Mouse (Mus musculus): ENCODE measurements around the gene Rasgrp4. TPM values are rescaled to one million over a fixed set of nuclear protein-coding genes. Genes with fewer than 3 reads are reported as not detected.
"Not testable (repeated sequence)": the region's sequence is repeated elsewhere in the genome, so short reads cannot be mapped to it uniquely, and the experiment has no call there.

Gene Rasgrp4
- polyA plus RNA-seq, 1 experiment from 2014 or later = 0.70 TPM

GRCm38 (mm10) chr7:29170755-29171561 lies 36.3 kb downstream of the Rasgrp4 start:
- Histone ChIP-seq H3K36me3 (peaks cover 40% of the 10 kb centered on the region), H3K9me3 (replicated peaks) (no peaks in the 10 kb centered on the region), H3K27ac (peak overlapping the region; percentile 69), H3K4me1 (peaks cover 53% of the 10 kb centered on the region), H3K27me3 (ENCODE audit: low read depth, poor library complexity, severe bottlenecking) (peaks cover 78% of the 10 kb centered on the region), H3K4me3 (peak overlapping the region; percentile 85)
- DNase-seq (ENCODE audit: low spot score) = peak; percentile 49
- 2% methylated on average over 43 of the region's 43 CpGs for WGBS

- Histone ChIP-seq H3K4me3 (peak overlapping the region; percentile 85), H3K36me3 (peaks cover 44% of the 10 kb centered on the region), H3K27me3 (ENCODE audit: low read depth, poor library complexity, severe bottlenecking) (peaks cover 72% of the 10 kb centered on the region), H3K4me1 (peaks cover 53% of the 10 kb centered on the region), H3K27ac (peak overlapping the region; percentile 69), H3K9me3 (replicated peaks) (no peaks in the 10 kb centered on the region)
- DNase-seq (ENCODE audit: low spot score) = no peak
- WGBS = 6% methylated on average over 34 of the region's 34 CpGs
Observed at GRCm38 (mm10) chr7:29171562-29172097, 37.0 kb downstream of the Rasgrp4 start.

DNA sequence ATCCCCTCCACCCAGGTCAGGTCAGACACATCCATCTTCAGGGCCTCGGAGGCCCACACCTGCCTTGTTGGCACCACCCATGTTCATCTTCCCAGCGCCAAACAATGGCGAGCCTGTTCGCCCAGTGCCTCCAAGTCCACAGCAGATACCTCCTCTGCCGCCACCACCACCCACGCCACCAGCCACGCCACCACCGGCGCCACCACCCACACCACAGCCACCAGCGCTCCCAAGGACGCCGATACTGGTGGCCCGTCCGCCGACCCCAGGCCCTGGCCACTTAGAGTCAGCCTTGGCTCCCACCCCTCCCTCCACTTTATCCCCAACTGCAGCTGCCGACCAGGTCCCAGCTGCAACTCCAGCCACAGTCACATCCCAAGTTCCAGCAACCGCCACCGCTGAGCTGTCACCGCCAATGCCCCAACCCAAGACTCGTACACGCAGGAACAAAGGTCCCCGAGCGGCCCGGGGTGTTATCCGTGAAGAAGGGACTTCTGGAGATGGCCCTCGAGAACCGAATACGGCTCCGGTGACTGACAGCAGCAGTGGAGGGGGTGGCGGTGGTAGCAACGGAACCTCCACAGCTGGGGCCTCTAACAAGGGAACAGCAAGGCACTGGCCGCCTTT lies 37.9 kb downstream of the Rasgrp4 start:
- peaks cover 52% of the 10 kb centered on the region for H3K4me1 ChIP-seq
- H3K9me3 ChIP-seq (replicated peaks) = no peaks in the 10 kb centered on the region
- peaks cover 51% of the 10 kb centered on the region for H3K36me3 ChIP-seq
- peaks cover 65% of the 10 kb centered on the region for H3K27me3 ChIP-seq (ENCODE audit: low read depth, poor library complexity, severe bottlenecking)
- peak overlapping the region; percentile 85 for H3K4me3 ChIP-seq
- no peak for DNase-seq (ENCODE audit: low spot score)
- WGBS = 28% methylated on average over 32 of the region's 32 CpGs
- H3K27ac ChIP-seq = no peak overlapping the region

GRCm38 (mm10) chr7:29178106-29178505 lies 43.5 kb downstream of the Rasgrp4 start:
- WGBS = 93% methylated on average over 4 of the region's 4 CpGs
- DNase-seq (ENCODE audit: low spot score) = no peak
- Histone ChIP-seq H3K36me3 (peaks cover 56% of the 10 kb centered on the region), H3K27me3 (ENCODE audit: low read depth, poor library complexity, severe bottlenecking) (peaks cover 21% of the 10 kb centered on the region), H3K9me3 (replicated peaks) (no peaks in the 10 kb centered on the region), H3K4me1 (peaks cover 13% of the 10 kb centered on the region), H3K4me3 (0 out of 2 replicates have a peak overlapping the region, but pooled peaks have one; percentile 9), H3K27ac (no peak overlapping the region)

DNA sequence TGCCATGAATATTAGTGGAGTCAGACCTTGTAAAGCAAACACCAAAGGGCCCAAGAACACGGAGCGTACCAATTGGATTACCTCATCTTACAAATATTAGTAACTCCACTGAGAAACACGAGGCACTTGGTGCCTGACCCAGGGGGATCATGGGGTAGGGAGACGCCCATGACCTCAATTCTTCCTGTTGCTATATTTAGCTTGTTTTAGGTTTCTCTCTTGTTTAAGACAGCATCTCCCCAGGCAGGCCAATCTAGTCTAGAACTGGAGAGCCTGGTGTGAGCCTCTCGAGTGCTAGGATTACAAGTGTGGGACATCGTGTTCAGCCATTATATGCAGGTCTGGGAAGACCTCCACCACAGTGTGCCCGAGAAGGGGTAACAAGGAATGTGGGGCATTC lies 44.7 kb downstream of the Rasgrp4 start:
- Histone ChIP-seq H3K36me3 (peaks cover 44% of the 10 kb centered on the region), H3K4me3 (peak overlapping the region; percentile 71), H3K4me1 (peaks cover 13% of the 10 kb centered on the region), H3K27ac (no peak overlapping the region), H3K9me3 (replicated peaks) (no peaks in the 10 kb centered on the region), H3K27me3 (ENCODE audit: low read depth, poor library complexity, severe bottlenecking) (peaks cover 8% of the 10 kb centered on the region)
- no peak for DNase-seq (ENCODE audit: low spot score)
- 70% methylated on average over 7 of the region's 7 CpGs for WGBS

DNA sequence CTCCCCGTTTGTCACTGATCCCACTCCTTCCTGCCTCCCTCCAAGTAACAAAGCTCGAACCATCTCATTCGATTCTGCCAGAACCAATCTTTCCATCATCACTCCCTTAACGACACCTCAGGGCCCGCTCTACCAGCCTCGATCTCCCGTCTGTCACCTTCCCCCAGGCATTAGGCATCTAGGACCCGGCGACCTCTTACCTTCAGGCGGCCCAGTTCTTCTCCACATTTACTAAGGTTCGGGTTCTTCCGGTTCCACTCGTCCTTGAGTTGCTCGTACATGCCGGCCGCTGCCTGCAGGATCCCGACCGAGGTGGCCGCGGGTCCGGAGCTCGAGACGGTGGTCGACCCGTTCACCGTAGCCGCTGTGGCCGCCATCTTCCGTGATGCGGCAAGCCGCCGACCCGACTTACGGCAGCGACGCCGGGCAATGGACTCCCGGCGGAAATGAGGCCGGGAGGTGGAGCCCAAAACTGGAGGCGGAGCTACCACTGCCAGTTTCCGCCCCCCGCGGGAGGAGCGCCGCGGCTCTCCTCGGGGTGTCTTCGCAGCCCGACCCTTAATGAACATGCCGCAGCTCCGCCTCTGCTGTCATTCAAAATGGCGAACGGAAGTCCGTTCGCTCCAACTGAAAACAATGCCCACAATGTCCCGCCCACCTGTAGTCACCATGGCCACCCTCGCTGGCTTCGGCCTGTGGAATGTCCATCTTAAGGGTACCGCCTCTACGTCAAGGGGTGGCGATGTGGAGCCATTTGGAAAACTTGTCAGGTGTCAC lies 45.6 kb downstream of the Rasgrp4 start, which contains the start of gene Psmd8:
Psmd8 (minus strand) TSS at position 625 of the 777 bp plus-strand sequence.
- DNase-seq (ENCODE audit: low spot score) = peak; percentile 96
- WGBS = under 1% methylated on average over 62 of the region's 62 CpGs
- peak within 1 kb of the TSS; percentile 71 for H3K4me3 ChIP-seq
- no peaks in the 10 kb centered on the region for H3K27me3 ChIP-seq (ENCODE audit: low read depth, poor library complexity, severe bottlenecking)
- peaks cover 34% of the 10 kb centered on the region for H3K36me3 ChIP-seq
- peak within 1 kb of the TSS; percentile 88 for H3K27ac ChIP-seq
- peaks cover 13% of the 10 kb centered on the region for H3K4me1 ChIP-seq
- no peaks in the 10 kb centered on the region for H3K9me3 ChIP-seq (replicated peaks)

GRCm38 (mm10) chr7:29180854-29181236 lies 46.2 kb downstream of the Rasgrp4 start:
- no peaks in the 10 kb centered on the region for H3K9me3 ChIP-seq (replicated peaks)
- peaks cover 13% of the 10 kb centered on the region for H3K4me1 ChIP-seq
- peak overlapping the region; percentile 88 for H3K27ac ChIP-seq
- H3K27me3 ChIP-seq (ENCODE audit: low read depth, poor library complexity, severe bottlenecking) = no peaks in the 10 kb centered on the region
- H3K4me3 ChIP-seq = peak overlapping the region; percentile 71
- peaks cover 28% of the 10 kb centered on the region for H3K36me3 ChIP-seq
- WGBS = 46% methylated on average over 5 of the region's 5 CpGs
- no peak for DNase-seq (ENCODE audit: low spot score)

- DNase-seq (ENCODE audit: low spot score); H3K27me3 ChIP-seq (ENCODE audit: low read depth, poor library complexity, severe bottlenecking); H3K4me3 ChIP-seq; H3K9me3 ChIP-seq (replicated peaks); H3K27ac ChIP-seq: not testable (repeated sequence)
- peaks cover 24% of the 10 kb centered on the region for H3K36me3 ChIP-seq
- peaks cover 13% of the 10 kb centered on the region for H3K4me1 ChIP-seq
- WGBS = 94% methylated on average over 4 of the region's 4 CpGs
Observed at GRCm38 (mm10) chr7:29181323-29181722, 46.7 kb downstream of the Rasgrp4 start.

DNA sequence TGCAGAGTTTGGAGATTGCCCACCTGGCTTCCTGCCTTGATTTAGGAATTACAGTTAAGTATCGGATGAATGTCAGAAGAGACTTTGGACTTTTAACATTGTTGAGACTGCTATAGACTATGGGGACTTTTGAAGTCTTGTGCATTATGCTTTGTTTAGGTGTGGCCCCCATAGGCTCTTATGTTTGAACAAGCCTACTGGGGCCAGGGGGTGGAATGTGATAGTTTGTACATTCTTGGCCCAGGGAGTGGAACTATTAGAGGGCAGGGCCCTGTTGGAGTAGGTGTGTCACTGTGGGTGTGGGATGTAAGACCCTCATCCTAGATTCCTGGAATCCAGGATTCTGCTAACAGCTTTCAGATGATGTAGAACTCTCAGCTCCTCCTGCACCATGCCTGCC lies 59.6 kb downstream of the Rasgrp4 start:
- not testable (repeated sequence) for H3K9me3 ChIP-seq (replicated peaks); H3K27ac ChIP-seq; H3K27me3 ChIP-seq (ENCODE audit: low read depth, poor library complexity, severe bottlenecking); DNase-seq (ENCODE audit: low spot score); H3K4me3 ChIP-seq; H3K4me1 ChIP-seq; H3K36me3 ChIP-seq
- WGBS = 100% methylated on average over 1 of the region's 1 CpGs

GRCm38 (mm10) chr7:29202577-29202976 lies 67.9 kb downstream of the Rasgrp4 start:
- Histone ChIP-seq H3K36me3 (no peaks in the 10 kb centered on the region), H3K4me1 (no peaks in the 10 kb centered on the region), H3K4me3 (no peak overlapping the region), H3K9me3 (replicated peaks) (no peaks in the 10 kb centered on the region), H3K27me3 (ENCODE audit: low read depth, poor library complexity, severe bottlenecking) (no peaks in the 10 kb centered on the region), H3K27ac (no peak overlapping the region)
- WGBS = 88% methylated on average over 6 of the region's 6 CpGs
- DNase-seq (ENCODE audit: low spot score) = no peak
